Mouse (Mus musculus): ENCODE measurements around the gene Sema3f.

DNA sequence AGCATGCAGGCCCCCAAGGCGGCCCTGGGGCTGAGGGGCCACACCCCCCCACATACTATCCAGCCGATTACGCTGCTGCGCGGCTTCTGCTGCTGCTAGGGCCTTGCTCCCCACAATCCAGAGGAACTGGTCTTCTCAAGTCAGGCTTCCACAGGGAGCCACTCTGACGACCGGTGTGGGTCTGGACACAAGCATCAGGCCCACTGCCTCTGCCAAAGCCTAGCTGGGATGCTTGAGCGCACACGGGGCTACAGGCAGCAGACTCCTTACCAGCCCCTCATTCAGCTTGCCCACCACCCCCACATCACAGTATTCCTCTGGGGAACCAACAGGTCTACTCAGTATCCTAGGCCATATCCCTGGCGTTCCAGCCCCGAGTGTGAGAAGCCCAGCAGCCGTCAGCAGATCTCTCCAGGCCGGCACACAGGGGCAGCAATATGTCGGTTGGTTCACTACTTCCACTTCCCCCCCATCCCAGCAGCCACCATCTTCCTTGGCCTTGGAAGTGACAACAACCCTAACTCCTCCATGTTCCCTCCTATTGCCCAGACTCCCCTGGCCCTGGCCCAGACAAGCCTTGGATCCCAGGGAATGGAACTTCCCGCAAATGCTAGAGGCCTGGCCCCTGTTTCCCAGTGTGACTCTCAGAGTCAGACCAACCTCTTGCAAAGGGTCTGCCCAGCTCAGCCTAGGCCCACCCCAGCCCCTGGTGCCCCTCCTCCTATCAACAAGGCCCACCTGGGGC lies 76.4 kb downstream of the Sema3f start:
- no peak for TF ChIP-seq EP300 (IDR thresholded peaks at IDR 0.05; ENCODE audit: low read depth)
- no peak for TF ChIP-seq CTCF (IDR thresholded peaks at IDR 0.05; ENCODE audit: low read depth)
